Mouse (Mus musculus) left cerebral cortex, adult 18-20 months (tissue): ENCODE results near the gene Erich4. TPM values are rescaled to one million over a fixed set of nuclear protein-coding genes. Genes with fewer than 3 reads are reported as not detected.

Experiments
- DNase-seq, 2 experiments: peaks; one replicate each; pipeline ENCODE4 v3.0.0; 2021 to 2022; ENCODE audit warnings: low spot score in 2 of 2, mixed read lengths in 1 of 2
- long read RNA-seq, 2 experiments: library from polyadenylated mRNA; stranded (forward); transcript quantifications; one replicate each; pipeline ENCODE4 v2.0.0; 2021
- total RNA-seq, 2 experiments: library from RNA; stranded (reverse); gene quantifications; 2 replicates each; pipeline ENCODE4 v1.2.3; 2021

Erich4 gene
- not detected for total RNA-seq
- long read RNA-seq, experiment 1, result 0 reads
- long read RNA-seq, experiment 2, result 0 reads

DNA sequence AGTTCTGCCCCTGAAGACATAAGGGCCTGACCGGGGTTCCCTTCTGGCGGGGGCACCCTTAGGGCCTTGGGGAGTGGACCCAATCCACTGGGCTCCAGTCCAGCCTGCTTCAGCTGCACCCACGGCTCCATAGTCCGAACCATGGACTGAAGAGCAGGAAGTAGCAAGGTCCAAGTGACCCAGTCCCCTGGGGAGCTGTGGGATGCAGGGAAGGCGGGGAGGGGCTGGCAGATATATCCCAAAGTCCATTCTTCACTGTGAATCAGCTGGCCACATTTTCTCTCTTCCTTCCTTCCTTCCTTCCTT, at the start of gene Erich4:
Erich4 (minus strand) TSS at position 187 of the 306 bp plus-strand sequence.
- no peak for DNase-seq

DNA sequence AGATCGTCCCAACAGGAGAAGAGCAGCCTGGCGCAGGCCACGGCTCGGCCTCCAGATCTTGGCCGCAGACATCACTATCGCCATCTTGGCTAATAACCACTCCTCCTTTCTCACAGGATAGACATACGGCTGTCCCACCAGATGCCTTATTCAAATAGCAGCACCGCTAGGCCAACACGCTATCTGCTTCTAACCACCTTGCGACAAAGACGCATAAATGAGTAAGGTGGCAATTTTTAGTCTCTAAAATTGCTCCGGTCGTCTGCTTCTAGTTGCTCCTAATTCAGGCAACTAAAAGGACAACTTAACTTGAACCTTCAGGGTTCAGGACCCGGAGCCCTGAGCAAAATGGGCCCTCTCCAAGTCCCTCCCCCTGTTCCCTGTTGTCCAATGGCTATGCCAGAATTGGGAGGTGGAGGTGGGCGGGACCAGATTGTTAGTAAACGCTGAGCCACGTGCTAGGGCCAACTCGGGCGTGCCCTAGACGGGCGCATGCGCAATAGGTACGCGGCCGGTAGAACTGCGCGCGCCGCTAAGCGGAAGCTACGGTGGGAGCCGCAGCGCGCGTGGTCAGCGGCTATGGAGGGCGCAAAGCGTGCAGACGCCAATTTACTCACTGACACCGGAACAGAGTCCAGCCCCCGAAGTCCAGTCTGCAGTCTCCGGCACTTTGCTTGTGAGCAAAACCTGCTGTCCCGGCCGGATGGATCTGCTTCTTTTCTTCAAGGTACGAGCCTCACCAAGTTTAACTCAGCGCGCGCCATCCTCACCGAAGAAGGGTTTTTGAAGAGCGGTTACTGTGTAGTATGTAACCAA, 43.2 kb upstream of the Erich4 start, which contains the start of the genes Bckdha and Exosc5:
Bckdha (minus strand) TSS at position 325 of the 816 bp plus-strand sequence.
Exosc5 (plus strand) TSS at position 508 of the 816 bp plus-strand sequence.
- DNase-seq, result peak; percentile 99

DNA sequence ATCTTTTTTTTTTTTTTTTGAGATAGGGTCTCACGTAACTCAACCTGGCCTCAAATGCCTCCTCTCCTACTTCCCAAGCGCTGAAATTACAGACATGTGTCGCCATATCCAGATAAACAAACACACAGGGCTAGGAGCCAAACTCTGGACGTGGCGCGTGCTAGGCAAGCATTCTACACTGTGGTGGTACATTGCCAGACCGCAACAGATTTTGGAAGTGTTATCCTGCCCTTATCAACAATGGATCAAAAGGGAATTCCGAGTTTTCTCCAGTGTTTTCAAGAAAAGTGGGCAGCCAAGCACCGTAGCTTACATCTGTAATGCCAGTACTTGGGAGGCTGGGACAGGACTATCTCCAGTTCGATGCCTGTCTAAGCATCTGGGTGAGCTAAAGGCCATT, 42.1 kb upstream of the Erich4 start:
- no peak for DNase-seq

DNA sequence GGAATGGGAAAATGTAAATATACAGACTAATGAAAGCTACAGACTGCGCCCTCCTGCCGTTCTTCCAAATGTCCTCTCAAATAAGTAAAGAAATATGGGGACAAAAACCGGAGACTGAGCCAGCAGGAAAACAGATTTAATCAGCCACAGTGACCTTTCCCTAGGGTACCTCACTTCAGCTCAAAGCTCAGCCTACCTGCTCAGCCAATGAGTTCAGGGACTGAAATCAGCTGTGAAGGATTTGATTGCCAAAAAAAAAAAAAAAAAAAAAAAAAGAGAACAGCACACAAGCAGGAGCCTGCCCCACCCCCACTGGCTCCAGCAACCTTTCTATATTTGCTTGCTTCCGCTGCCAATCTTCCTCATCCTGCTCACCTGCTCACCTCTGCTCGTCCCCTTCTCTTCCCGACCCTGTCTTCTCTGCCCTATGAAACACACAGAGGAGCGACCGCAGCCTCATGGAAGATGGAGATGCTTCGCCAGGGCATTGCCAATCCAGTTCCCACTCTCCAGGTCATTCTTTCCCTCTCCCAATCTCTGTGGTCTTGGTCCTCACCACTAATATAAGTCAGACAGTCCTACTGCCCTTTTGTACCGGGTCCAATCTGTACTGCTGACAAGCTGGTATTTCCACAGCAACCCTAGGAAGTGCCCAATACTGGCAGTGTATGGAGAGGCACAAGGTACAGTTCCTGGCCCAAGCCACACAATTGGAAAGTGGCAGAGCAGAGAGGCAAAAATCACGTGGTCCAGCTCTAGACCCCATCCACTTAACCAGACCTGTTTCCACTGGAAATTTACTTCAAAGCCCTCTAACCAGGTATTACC, 40.1 kb upstream of the Erich4 start:
- DNase-seq, result no peak

DNA sequence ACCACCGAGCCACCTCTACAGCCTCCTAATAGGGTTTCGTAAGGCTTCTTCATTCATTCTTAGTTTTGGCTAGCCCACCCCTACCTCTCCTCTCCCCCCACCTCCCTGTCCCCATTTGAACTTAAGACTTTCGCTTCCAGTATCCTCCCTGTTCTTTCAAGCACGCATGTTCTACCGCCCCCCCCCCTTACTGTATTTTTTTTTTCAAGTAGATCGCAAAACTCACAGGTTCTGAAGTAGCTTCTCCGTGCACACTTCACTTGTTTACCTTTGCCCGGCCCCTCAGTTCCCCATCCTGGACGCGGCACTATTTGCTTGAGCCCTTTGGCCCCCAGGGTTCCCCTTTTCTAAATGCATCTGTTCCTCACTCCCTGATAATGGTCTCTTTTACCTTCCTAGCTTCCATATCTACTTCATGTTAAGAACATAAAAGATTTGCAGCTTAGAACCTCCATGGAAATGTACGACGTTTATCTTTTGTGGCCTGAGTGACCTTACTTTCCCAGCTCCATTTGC, 36.6 kb upstream of the Erich4 start:
- no peak for DNase-seq

DNA sequence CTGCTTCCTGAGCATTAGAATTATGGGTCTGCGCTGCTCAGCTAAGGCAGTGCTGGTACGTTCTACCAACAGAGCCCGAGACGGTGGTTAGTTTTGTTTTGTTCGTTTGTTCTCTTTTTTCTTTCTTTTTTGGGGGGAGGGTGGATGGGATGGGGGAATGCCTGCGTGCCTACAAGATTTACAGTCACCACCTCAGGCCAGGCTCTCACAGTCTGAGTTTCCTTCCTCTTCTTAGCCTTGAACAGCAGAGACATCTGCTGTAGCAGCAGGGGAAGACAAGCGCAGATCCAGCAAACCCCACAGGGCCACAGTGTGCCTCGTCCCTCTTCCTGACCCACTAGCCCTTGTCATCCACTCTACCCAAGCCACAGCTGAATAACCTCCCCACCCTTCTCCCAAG, 35.6 kb upstream of the Erich4 start:
- DNase-seq, result no peak

DNA sequence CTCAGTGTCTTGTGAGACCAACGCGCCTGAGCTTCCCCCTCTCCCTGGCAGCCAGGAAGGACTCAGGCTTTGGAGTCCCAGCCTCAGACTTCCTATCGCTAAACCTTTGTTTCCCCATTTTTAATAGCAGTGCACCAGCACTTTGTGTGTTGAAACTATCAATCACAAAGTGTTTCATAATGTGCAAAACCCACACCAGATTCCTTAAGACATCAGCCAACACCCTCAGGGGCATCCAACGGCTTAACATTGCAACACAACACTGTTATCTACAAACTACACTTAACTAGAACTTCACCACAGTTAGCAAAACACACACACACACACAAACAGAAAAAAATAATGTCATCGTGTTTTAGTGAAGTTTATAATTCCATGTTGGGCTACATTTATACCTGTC, 34.1 kb upstream of the Erich4 start:
- no peak for DNase-seq

DNA sequence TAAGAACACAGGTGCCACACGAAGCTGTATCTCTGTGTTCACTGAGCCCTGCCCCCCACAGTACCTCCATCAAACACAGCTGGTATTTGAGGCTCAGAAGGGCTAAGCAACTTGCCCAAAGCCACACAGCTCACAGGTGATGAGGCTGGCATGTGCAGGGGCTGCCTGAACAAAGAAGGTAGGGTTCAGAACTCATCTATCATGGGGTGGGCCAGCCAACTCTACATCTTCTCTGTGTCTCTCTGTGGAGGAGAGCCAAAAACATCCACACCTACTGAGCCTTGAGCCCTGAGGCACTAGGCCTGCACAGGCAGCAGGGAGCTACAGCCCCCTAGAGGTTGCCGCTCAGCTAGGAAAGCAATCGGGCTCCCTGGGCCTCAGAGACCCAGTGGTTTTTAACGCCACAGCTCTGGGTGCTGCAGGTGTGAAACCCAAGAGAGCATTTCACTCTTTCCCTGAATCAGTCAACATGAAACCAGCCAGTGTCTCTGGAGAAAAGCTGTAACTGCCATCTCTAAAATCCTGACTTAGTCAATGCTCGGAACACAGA, 32.0 kb upstream of the Erich4 start:
- no peak for DNase-seq

DNA sequence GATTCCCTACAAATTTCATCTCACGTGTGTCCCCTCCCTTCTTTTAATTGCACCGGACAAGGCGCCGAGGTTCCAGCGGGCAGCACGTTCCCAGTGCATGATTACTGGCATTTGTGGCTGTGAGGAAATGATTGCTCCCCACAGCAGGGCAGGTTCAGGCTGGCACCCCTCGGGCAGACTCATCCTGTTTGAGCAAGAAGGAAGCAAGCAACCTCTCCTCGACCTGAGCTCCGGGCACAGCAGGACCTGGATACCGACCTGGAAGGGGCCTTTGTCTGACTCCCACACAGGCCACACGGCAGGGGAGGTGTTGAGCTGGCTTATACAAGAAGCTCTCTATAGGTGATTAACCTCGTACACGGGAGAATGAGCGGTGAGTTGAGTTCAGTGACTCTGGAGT, 29.4 kb upstream of the Erich4 start:
- DNase-seq, result no peak

DNA sequence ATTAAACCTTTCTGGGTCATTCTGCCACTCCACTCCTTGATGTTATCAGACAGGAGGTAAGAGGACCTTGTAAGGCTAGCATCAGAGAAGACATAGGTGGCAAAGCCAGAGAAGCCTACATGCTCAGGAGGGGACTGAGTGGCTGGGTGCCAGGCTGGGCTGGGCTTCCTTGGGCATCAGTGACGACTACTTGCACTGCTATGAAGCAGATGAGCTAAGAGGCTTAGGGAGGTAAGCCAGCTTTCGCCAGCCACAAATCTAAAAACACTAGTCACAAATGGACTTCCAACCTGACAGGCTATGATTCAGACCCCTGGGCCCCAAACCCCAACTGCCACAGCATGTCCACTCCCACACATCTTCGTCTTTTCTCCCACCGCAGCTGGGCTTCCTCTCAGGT, 28.9 kb upstream of the Erich4 start:
- DNase-seq, result no peak

DNA sequence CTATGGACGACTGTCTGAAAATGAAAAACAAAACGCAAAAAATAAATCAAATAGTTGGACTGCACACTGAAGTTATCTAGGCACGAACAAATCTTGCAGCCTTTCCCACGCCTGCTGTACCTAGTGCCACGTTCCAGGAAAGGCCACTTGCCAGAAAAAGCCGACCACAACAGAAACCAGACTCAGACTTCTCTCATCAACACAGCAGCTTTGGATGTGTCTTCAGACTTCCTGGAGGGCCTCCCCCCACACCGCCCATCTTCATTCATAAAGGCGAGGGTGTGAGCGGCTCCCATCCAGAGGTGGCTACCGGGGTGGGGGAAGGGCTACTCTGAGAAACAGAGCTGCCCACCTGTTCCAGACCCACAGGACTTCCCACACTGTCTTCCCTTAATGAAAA, 28.4 kb upstream of the Erich4 start:
- no peak for DNase-seq

DNA sequence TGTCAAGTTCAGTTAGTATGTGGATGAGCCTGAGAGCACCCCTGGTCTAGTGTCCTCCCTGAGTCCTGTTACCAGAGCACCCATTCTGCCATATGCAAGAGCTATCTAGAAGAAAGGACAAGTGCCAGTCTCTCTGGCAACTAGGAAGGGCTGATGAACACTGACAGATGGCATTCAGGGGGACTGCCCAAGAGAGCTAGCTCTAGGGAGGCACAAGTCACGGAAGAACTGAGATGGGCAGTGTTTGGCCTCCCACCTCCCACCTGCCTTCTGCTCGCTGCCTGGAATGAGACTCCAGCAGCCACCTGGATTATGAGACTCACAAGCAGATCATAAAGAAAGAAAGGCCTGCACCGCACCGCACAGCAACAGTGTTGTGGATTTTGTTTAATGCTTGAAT, 24.1 kb upstream of the Erich4 start:
- peak; percentile 55 to 59 for DNase-seq

DNA sequence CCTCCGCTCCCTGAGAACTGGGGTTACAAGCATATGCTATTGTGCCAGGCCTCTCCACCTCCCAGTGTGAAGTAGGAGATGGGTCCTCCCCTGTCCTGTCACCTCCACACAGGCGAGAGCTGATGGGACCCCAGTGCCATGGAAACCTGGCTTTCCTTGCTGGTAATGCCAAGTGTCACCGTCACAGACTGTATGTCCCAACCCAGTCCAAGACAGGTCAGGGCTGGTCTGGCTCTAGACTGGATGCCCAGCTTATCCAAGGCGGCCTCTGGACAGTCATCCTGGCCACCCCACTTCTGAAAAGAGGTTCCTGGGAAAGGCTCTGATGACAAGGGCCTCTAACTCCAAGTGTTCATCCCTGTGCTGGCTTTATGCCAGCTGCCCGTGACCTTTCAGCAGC, 21.4 kb upstream of the Erich4 start:
- no peak for DNase-seq

DNA sequence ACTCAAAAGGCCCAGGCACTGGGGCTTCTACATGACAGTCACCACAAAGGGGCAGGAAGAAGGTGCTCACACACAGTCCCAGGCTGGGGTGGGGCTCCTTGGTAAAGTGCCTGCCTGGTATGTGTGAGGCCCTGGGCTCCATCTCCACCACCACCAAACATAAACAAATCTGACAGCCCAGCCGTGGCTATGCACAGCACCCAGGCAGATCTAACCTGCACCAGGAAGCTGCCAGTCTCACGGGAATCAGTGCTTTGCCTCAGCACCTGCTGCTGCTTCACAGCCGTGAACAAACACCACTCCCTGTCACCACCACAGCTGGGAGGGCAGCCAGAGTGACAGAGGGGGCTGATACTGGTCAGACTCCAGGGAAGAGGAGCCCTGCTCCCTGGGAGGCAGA, 20.7 kb upstream of the Erich4 start:
- DNase-seq, result no peak

DNA sequence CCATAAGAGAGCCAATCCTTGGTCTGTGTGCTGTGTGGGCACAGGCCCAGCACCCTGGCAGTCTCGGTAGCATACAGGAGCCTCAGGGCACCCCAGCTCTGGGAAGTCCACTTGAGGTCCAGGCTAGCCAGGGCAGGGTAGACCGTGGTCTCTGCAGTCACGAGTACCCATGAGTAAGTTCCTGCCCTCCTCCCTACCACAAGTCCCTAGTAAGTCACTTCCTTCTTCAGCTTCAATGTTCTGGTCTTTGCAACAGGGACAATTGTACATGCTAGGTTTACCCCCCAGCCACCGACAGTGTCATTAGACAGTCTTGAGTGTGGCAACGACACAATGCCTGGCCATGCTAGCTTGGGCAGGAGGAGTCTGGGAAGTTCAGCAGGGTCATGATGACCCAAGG, 17.0 kb upstream of the Erich4 start:
- no peak for DNase-seq

DNA sequence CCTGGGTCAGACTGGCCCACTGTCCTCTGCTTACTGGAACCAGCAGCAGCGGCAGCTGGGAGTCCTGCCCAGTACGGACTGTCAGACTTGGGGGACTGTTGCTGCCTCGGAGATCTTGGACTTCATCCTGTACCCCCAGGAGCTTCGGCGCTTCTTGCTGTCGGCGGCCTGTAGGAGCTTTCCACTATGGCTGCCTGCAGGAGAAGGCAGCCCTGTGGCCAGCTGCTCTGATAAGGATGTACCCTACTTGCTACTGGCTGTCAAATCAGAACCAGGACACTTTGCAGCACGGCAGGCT, 12.6 kb upstream of the Erich4 start:
- no peak for DNase-seq

DNA sequence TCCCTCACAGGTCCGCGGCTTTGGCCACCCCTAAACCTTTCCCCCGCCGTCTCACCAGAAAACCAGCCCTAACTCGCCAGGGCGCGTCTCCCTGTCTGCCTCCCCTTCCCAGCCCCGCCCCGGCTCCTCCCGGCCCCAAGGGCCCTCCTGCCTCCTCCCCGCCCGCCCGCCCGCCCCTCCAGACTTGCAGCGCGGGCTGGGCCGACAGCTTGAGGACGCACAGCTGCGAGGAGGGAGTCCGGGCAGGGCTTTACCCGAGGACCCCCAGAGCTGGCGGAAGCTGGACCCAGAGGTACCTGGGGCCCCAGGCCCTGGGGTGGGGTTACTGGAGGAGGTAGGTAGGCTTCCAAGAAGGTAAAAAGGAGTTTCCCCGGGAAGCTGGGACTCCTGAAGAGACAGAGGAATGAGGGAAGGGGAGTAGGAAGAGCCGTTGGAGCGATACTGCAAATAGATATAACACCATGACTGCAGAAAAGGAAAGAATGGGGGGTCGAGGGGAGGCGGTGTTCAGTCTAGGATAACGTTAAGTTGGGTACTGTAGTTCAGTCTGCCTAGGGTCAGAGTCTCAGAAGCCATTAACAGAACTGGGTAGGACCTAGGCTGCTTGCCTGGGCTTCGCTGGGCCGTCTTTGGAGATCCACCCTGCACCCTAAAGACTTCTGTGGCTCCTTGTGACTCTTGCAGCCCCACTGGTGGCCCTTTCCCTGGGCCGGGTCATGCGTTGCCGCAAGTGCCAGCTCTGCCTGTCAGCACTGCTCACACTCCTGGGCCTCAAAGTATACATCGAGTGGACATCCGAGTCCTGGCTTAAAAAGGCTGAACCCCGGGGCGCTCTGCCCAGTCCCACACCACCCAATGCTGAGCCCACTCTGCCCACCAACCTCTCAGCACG, 12.0 kb upstream of the Erich4 start:
- DNase-seq, result no peak

DNA sequence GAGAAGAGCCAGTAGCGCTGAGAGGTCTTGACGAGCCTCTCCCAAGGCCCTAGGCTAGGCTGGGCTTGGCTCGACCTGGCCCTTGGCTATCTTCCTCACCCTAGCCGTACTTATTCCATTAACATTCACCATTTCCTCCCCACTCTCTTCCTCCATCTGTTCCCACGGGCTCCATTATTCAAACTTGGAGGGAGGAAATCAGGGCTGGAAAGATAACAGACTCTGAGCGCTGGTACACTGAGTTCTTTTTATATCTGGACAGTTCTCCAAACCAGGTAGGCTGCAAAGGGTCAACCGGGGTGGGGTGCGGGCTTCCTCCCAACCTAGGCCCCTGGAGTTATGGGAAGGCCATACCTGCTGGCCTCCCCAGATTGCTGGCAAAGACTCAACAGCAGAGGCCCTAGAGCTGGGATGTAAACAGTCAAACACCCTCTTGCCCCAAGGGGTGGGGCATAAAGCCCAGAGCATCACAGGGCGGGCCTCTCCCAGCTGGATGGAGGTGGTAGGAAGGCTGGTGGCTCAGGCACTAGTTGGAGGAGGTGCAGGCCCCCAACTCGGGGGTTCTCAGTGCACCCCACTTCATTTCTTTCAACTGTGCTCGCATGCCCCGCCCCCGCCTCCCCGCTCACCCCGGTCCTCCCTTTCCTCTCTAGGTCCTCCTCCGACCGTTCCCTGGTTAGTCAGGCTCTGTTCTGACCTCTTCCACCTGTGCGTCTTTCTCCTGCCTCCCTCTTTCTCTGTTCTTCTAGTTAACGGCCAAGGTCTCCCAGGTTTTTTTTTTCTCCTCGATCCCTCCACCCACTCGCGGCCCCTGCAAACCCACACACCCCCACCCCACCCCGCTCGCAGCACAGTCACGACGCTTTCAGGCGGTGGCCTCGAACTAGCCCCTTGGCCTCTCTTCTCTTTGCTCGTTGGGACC, 11.1 kb upstream of the Erich4 start, which contains the start of gene B3gnt8:
B3gnt8 (plus strand) TSS at position 146 of the 922 bp plus-strand sequence.
- no peak for DNase-seq

DNA sequence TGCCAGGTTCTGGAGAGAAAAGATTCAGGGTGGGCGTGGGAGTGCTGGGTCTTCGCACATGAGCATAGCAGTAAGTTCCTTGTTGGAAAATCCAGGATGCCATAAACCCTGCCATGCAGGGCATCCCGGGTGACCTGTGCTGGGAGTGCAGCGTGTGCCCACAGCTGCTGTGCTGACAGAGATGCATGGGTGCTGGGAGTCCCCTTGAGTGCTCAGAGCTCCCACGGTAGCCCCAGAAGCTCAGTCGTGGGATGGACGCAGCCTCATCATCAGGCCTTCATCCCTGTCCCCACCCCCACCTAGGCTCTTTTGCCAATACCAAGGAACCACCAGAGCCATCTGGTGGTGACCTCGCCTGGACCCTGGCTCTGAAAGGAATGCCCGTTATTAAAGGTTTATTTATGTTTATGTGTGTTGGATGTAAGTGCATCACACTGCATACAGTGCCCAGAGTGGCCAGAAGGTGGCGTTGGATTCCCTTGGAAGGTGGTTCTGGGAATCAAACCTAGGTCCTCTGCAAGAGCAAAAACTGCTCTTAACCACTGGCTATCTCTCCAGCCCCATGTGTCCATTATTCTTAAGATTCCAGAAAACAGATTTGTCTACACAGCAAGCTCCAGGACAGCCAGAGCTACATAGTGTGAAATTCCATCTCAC, 10.0 kb upstream of the Erich4 start:
- DNase-seq, result no peak
